Mouse (Mus musculus): Measurements from ENCODE around the gene Ano9. TPM values are rescaled to one million over a fixed set of nuclear protein-coding genes. Genes with fewer than 3 reads are reported as not detected.

Ano9 gene
- total RNA-seq (2023): not detected

DNA sequence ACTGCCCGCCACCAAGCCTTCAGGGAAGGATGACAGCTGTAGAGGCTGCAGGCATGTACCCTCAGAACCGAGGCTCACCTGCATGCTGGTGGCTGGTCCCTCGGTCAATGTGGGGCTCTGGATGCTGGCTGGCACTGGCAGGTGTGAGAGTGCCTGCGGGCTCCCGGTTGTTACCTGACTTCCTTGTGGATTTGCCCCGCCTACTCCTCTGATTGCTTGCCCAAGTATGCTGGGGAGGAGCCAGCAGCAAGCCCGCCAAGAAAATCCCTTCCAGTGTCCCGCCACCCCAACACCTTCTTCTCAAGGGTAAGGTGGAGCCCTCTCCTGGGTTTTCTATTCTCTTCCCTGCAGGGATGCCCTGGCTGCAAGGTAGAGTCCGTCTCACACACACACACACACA, at the start of gene Ano9:
Gene Ano9, minus strand, starts transcription at position 171 of the 400 bp plus-strand sequence.

DNA sequence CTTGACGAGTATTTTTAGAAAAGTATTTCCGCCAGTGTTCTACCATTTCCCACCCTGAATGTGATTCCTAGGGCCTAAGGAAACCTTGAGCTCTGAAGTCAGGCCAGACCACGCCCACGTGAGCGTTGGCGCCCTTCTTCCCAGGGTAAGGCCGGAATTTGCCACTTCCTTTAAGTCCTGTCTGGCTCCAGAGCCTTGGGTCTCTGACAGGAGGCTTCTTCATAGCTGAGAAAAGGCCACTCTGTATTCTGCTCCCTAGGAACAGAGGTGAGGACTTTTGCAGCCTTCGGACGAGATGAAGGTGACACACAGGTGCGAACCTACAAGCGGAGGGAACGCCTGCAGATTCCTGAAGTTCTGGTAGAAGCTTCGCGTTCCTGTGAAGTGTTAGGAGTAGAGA, 4.6 kb upstream of the Ano9 start, which contains the start of gene Ptdss2:
Gene Ptdss2, plus strand, starts transcription at position 138 of the 400 bp plus-strand sequence.

DNA sequence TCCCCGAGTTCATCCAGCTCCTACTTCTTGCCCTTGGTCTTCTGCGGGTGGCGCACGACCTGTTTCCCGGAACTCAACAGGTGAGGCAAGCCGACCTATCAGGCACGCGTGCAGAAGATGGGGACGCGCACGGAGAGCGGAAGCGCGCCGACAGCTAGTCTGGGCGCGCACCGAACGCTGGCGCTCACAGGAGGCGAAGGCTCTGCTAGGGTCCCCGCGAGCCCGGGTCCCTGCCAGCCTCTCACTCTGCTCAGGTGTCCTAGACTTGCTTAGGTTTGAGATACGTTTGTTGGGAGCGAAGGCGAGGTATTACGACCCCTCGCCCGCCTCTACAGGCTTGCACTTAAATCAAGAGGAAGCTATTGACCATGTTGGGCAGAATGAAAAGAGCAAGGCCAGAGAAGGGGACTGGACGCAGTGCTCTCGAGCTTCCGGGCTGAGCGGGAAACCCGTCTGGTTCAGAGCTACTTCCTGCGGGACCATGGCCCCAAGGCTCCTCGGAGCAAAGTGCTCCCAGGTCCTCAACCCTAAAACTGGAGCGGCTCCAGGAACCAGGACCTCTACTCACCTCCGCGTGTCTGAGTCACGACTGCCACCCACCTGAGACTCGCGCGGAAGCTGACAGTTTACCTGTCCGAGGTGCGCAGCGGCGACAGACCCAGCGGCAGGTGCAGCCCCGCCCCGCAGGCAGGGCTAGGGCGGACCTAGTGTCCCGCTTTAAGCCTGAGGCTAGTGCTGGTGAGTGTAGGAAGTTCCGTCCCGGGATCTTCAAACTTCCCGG, 17.5 kb downstream of the Ano9 start, which contains the start of gene Sigirr:
Gene Sigirr, minus strand, starts transcription at position 662 of the 781 bp plus-strand sequence.

GRCm38 (mm10) chr7:141077841-141078240, 39.8 kb downstream of the Ano9 start, which contains the start of gene Pkp3:
TSS of gene Pkp3 (plus strand) at chr7:141078218.

GRCm38 (mm10) chr7:141060426-141061242, 57.0 kb downstream of the Ano9 start, which contains the start of gene B4galnt4:
TSS of gene B4galnt4 (plus strand) at chr7:141061104.

Other genes with a start within 250 kb of the Ano9 start
- 10 to 100 TPM; 79.6 to 82.9 TPM for gene Psmd13, start 235.8 kb downstream of the Ano9 start, total RNA-seq (2023)
- 10 to 100 TPM; 10.8 to 12.7 TPM for gene Sirt3, start 235.5 kb downstream of the Ano9 start, total RNA-seq (2023)
- gene Cox8b, start 217.4 kb downstream of the Ano9 start, total RNA-seq (2023): not detected
- gene Nlrp6, start 196.9 kb downstream of the Ano9 start, total RNA-seq (2023): not detected
- 10 to 100 TPM; 20.9 to 22.3 TPM for gene Pgghg, start 176.4 kb downstream of the Ano9 start, total RNA-seq (2023)
- not detected for gene Ifitm5, start 167.5 kb downstream of the Ano9 start, total RNA-seq (2023)
- not detected for gene Gm45717, start 161.9 kb downstream of the Ano9 start, total RNA-seq (2023)
- gene Ifitm2, start 161.8 kb downstream of the Ano9 start, total RNA-seq (2023): 10 to 100 TPM; 14.7 to 16.9 TPM
- gene Ifitm1, start 150.6 kb downstream of the Ano9 start, total RNA-seq (2023): 1 to 10 TPM in 1 of 2 experiments, not detected in 1; 1.1 TPM
- gene Ifitm3, start 107.0 kb downstream of the Ano9 start, total RNA-seq (2023): 1 to 10 TPM; 2.1 to 4.4 TPM
- gene Ifitm6, start 99.9 kb downstream of the Ano9 start, total RNA-seq (2023): not detected
- gene Gm17387, start 88.7 kb downstream of the Ano9 start, total RNA-seq (2023): not detected
- not detected for gene B4galnt4, start 56.7 kb downstream of the Ano9 start, total RNA-seq (2023)
- gene Pkp3, start 39.6 kb downstream of the Ano9 start, total RNA-seq (2023): 10 to 100 TPM; 27.8 to 32.3 TPM
- 10 to 100 TPM; 44.7 to 51.9 TPM for gene Sigirr, start 17.2 kb downstream of the Ano9 start, total RNA-seq (2023)
- gene Ptdss2, start 4.6 kb upstream of the Ano9 start, total RNA-seq (2023): 1 to 10 TPM; 9.0 to 9.8 TPM
- gene Rnh1, start 55.1 kb upstream of the Ano9 start, total RNA-seq (2023): 10 to 100 TPM; 76.8 to 79.0 TPM
- gene Hras, start 76.2 kb upstream of the Ano9 start, total RNA-seq (2023): 10 to 100 TPM; 23.1 to 28.1 TPM
- gene Lrrc56, start 76.4 kb upstream of the Ano9 start, total RNA-seq (2023): 1 to 10 TPM; 5.4 to 7.7 TPM
- 1 to 10 TPM; 4.9 TPM for gene Lmntd2, start 96.3 kb upstream of the Ano9 start, total RNA-seq (2023)
- 10 to 100 TPM; 13.4 to 15.4 TPM for gene Rassf7, start 98.1 kb upstream of the Ano9 start, total RNA-seq (2023)
- 100 to 1,000 TPM; 149 TPM for gene Phrf1, start 111.0 kb upstream of the Ano9 start, total RNA-seq (2023)
- gene Irf7, start 148.7 kb upstream of the Ano9 start, total RNA-seq (2023): 10 to 100 TPM; 27.7 to 43.8 TPM
- gene Cdhr5, start 159.0 kb upstream of the Ano9 start, total RNA-seq (2023): not detected
- gene Sct, start 161.3 kb upstream of the Ano9 start, total RNA-seq (2023): not detected
- gene Drd4, start 174.2 kb upstream of the Ano9 start, total RNA-seq (2023): not detected
- 10 to 100 TPM; 44.0 to 45.2 TPM for gene Deaf1, start 209.9 kb upstream of the Ano9 start, total RNA-seq (2023)
- gene Tmem80, start 209.9 kb upstream of the Ano9 start, total RNA-seq (2023): 10 to 100 TPM; 21.6 to 30.3 TPM
- under 1 TPM; 0.24 to 0.84 TPM for gene Eps8l2, start 221.1 kb upstream of the Ano9 start, total RNA-seq (2023)

Measured in B cell, adult 67 days (primary cell).